Mouse (Mus musculus) CH12.LX (cell line): ENCODE measurements at regions not wholly inside any gene's neighbourhood (a gene's known extent, or its start where the extent isn't known, plus 50 kb on each side); places are given as distances from the start of the nearest gene placed in this dataset.

Experiments
- DNase-seq: peaks from one replicate; pipeline ENCODE4 v3.0.0-alpha.2; 2013; ENCODE audit errors: extremely low read depth
- H3K27ac ChIP-seq: 2 replicates; pipeline ENCODE4 v1.5.1; 2012; ENCODE audit warnings: low read depth, mild to moderate bottlenecking, control low read depth, moderate library complexity; ENCODE audit not compliant: insufficient read depth
- H3K27me3 ChIP-seq: replicated peaks from 2 replicates; pipeline ENCODE3; 2012; ENCODE audit warnings: inconsistent platforms
- H3K36me3 ChIP-seq, 2 experiments: replicated peaks in 1 of 2; 2 replicates each; pipeline versions ENCODE3 to v1.6.1; 2012; ENCODE audit warnings: inconsistent platforms in 1 of 2, low read length in 1 of 2, mild to moderate bottlenecking in 1 of 2, mixed read lengths in 1 of 2, moderate library complexity in 1 of 2; ENCODE audit not compliant: control insufficient read depth in 1 of 2, insufficient read depth in 1 of 2
- H3K4me1 ChIP-seq, 2 experiments: 2 replicates each; pipeline ENCODE4 v1.6.1; 2012; ENCODE audit warnings: inconsistent platforms in 1 of 2, moderate library complexity in 1 of 2; ENCODE audit not compliant: insufficient read depth in 2 of 2, control insufficient read depth in 1 of 2
- H3K4me2 ChIP-seq: 2 replicates; pipeline ENCODE4 v1.6.1; 2012; ENCODE audit warnings: low read depth, mild to moderate bottlenecking, control low read depth; ENCODE audit not compliant: poor library complexity, insufficient read depth, severe bottlenecking
- H3K4me3 ChIP-seq, 3 experiments: fragments of 150-350 bp in 1 of 3; sonication (generic) in 1 of 3; replicated peaks in 1 of 3; 2 replicates each; pipeline versions ENCODE3 to v1.5.1; 2011 to 2012; ENCODE audit warnings: low read depth in 2 of 3, low read length in 2 of 3, mild to moderate bottlenecking in 2 of 3, moderate library complexity in 2 of 3, control low read depth in 1 of 3, improper control_type of control experiment in 1 of 3, inconsistent platforms in 1 of 3, mixed read lengths in 1 of 3; ENCODE audit not compliant: poor library complexity in 1 of 3
- H3K79me2 ChIP-seq: replicated peaks from 2 replicates; pipeline ENCODE4 v1.6.1; 2012; ENCODE audit warnings: mild to moderate bottlenecking, moderate library complexity; ENCODE audit not compliant: control insufficient read depth, poor library complexity, insufficient read depth, severe bottlenecking; ENCODE audit errors: extremely low read depth
- H3K9ac ChIP-seq: 2 replicates; pipeline ENCODE4 v1.6.1; 2012; ENCODE audit warnings: low read depth, mild to moderate bottlenecking, control low read depth, moderate library complexity; ENCODE audit not compliant: insufficient read depth
- H3K9me3 ChIP-seq: replicated peaks from 2 replicates; pipeline ENCODE3; 2012; ENCODE audit warnings: low read length, inconsistent platforms, mixed read lengths
- BHLHE40 ChIP-seq: IDR thresholded peaks from 2 replicates; pipeline ENCODE4 v1.6.1; 2011; ENCODE audit warnings: mild to moderate bottlenecking, low read depth, low read length, improper control_type of control experiment
- CHD1 ChIP-seq: IDR thresholded peaks from 2 replicates; pipeline ENCODE4 v1.6.1; 2012; ENCODE audit warnings: low read depth, low read length, improper control_type of control experiment, inconsistent platforms
- E2F4 ChIP-seq: IDR thresholded peaks from 2 replicates; pipeline ENCODE4 v1.6.1; 2011; ENCODE audit warnings: low read depth, low read length, improper control_type of control experiment; ENCODE audit not compliant: insufficient replicate concordance
- ELF1 ChIP-seq: IDR thresholded peaks from 2 replicates; pipeline ENCODE4 v1.6.1; 2014; ENCODE audit warnings: low read depth, mild to moderate bottlenecking, inconsistent platforms, low read length, improper control_type of control experiment
- EP300 ChIP-seq: IDR thresholded peaks from 2 replicates; pipeline ENCODE4 v1.6.1; 2011; ENCODE audit warnings: low read length, improper control_type of control experiment
- HCFC1 ChIP-seq: IDR thresholded peaks from 2 replicates; pipeline ENCODE4 v1.6.1; 2012; ENCODE audit warnings: low read depth, mild to moderate bottlenecking, inconsistent platforms, low read length, improper control_type of control experiment
- IRF4 ChIP-seq: IDR thresholded peaks from 2 replicates; pipeline ENCODE4 v1.6.1; 2014; ENCODE audit warnings: low read depth, mild to moderate bottlenecking, inconsistent platforms, low read length, improper control_type of control experiment
- JUND ChIP-seq: conservative IDR thresholded peaks from 2 replicates; pipeline ENCODE4 v1.6.1; 2011; ENCODE audit warnings: low read depth, low read length, improper control_type of control experiment
- KAT2A ChIP-seq: IDR thresholded peaks from 2 replicates; pipeline ENCODE4 v1.6.1; 2012; ENCODE audit warnings: low read length, improper control_type of control experiment, inconsistent platforms; ENCODE audit not compliant: insufficient replicate concordance
- MAFK ChIP-seq: IDR thresholded peaks from 2 replicates; pipeline ENCODE4 v1.6.1; 2011; ENCODE audit warnings: low read length, improper control_type of control experiment; ENCODE audit not compliant: insufficient replicate concordance
- MAX ChIP-seq: IDR thresholded peaks from 2 replicates; pipeline ENCODE4 v1.6.1; 2011; ENCODE audit warnings: low read length, improper control_type of control experiment
- MXI1 ChIP-seq: IDR thresholded peaks from 2 replicates; pipeline ENCODE4 v1.6.1; 2011; ENCODE audit warnings: mild to moderate bottlenecking, low read depth, low read length, improper control_type of control experiment
- MYC ChIP-seq: IDR thresholded peaks from 2 replicates; pipeline ENCODE4 v1.6.1; 2011; ENCODE audit warnings: low read depth, mild to moderate bottlenecking, improper control_type of control experiment, low read length
- NELFE ChIP-seq: IDR thresholded peaks from 2 replicates; pipeline ENCODE4 v1.6.1; 2011; ENCODE audit warnings: low read depth, low read length, improper control_type of control experiment
- POLR2A ChIP-seq: IDR thresholded peaks from 2 replicates; pipeline ENCODE4 v1.6.1; 2011; ENCODE audit warnings: low read depth, mild to moderate bottlenecking, improper control_type of control experiment, low read length
- POLR2AphosphoS2 ChIP-seq: IDR thresholded peaks from 2 replicates; pipeline ENCODE4 v1.6.1; 2011; ENCODE audit warnings: low read depth, low read length, improper control_type of control experiment
- SIN3A ChIP-seq: IDR thresholded peaks from 2 replicates; pipeline ENCODE4 v1.6.1; 2012; ENCODE audit warnings: low read length, improper control_type of control experiment, inconsistent platforms
- TBP ChIP-seq: conservative IDR thresholded peaks from 2 replicates; pipeline ENCODE4 v1.6.1; 2011; ENCODE audit warnings: low read depth, low read length, improper control_type of control experiment
- TCF12 ChIP-seq: IDR thresholded peaks from 2 replicates; pipeline ENCODE4 v1.6.1; 2014; ENCODE audit warnings: low read depth, mild to moderate bottlenecking, inconsistent platforms, low read length, improper control_type of control experiment
- USF1 ChIP-seq: IDR thresholded peaks from 2 replicates; pipeline ENCODE4 v1.6.1; 2014; ENCODE audit warnings: low read depth, mild to moderate bottlenecking, inconsistent platforms, low read length, improper control_type of control experiment
- USF2 ChIP-seq: conservative IDR thresholded peaks from 2 replicates; pipeline ENCODE4 v1.6.1; 2011; ENCODE audit warnings: low read depth, low read length, improper control_type of control experiment
- ZKSCAN1 ChIP-seq: IDR thresholded peaks from 2 replicates; pipeline ENCODE4 v1.6.1; 2012; ENCODE audit warnings: low read depth, inconsistent platforms, low read length, improper control_type of control experiment, borderline replicate concordance
- ZMIZ1 ChIP-seq: IDR thresholded peaks from 2 replicates; pipeline ENCODE4 v1.6.1; 2012; ENCODE audit warnings: low read depth, mild to moderate bottlenecking, inconsistent platforms, low read length, improper control_type of control experiment
- dilution Hi-C: fragments of 300-500 bp; cut with MboI; formaldehyde crosslinking; loops from 2 replicates; pipeline ENCODE4 v1.14.3; 2020; ENCODE audit warnings: low sequenced_read_pairs; ENCODE audit not compliant: extremely low pct_unique_long_range_greater_than_20kb, extremely low pct_ligation_motif_present
- in situ Hi-C: fragments of 300-500 bp; cut with MboI; formaldehyde crosslinking; loops from 3 replicates; pipeline ENCODE4 v1.14.3; 2019; ENCODE audit warnings: low sequenced_read_pairs, low pct_ligation_motif_present, low pct_unique_long_range_greater_than_20kb, mixed read lengths

DNA sequence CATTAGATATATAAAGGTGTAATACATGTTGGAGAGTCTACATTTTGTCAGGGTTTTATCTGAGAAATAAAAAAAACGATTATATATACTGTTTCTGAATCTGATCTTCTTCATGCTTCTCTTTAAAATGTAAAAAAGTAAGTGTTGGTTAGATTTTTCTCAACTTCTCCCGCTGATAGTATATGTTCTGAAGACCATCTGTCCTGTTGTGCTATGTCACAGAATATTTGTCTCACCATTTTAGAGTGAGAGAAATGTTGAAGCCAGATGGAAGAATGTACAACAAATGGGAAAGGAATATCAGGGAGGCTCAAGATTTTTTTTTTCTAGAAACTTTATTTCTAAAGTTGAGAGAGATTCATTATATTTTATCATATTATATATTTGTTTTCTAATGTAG is 830.4 kb upstream of the Gpc5 start:
- no peak for TF ChIP-seq ZKSCAN1
- no peak for TF ChIP-seq E2F4
- no peak for TF ChIP-seq USF1
- no peak for TF ChIP-seq MYC
- TF ChIP-seq TCF12: no peak
- no peak for TF ChIP-seq ELF1
- no peak for TF ChIP-seq CHD1
- no peak overlapping the region for H3K27ac ChIP-seq

DNA sequence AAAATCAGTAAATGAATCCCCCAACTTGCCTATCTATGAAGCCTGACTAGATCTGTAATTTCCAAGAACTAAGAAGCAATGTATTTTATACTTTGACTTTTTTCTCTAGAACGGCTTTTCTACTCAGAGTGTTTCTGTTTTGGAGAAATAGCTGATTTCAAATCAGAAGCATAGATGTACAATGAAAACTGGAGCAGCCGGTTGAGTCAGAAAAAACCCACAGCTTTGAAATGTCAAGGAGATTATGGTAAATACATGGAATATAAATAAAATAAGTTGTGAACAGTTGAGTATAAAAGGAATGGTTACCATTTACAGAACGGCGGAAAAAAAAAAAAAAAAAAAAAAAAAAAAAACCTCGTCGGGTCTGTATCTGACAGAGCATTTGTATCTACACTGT is 791.4 kb upstream of the Gpc5 start:
- H3K9ac ChIP-seq: no peak overlapping the region
- H3K27me3 ChIP-seq: no peaks in the 10 kb centered on the region
- TF ChIP-seq EP300 (no peak), NELFE (no peak), POLR2AphosphoS2 (no peak), JUND (no peak), USF1 (no peak), TBP (no peak), POLR2A (no peak), ZMIZ1 (no peak), HCFC1 (no peak), USF2 (no peak), SIN3A (no peak), IRF4 (no peak), MXI1 (no peak), KAT2A (no peak), BHLHE40 (no peak), ELF1 (no peak), MAX (no peak), MAFK (no peak)
- no peak overlapping the region for H3K27ac ChIP-seq
- H3K4me3 ChIP-seq: no peak overlapping the region
- H3K4me1 ChIP-seq: no peaks in the 10 kb centered on the region
- H3K4me2 ChIP-seq: no peak overlapping the region
- in situ Hi-C loops (no loop called here), dilution Hi-C loops (no loop called here)
- no peaks in the 10 kb centered on the region for H3K36me3 ChIP-seq
- peaks cover 11% of the 10 kb centered on the region for H3K9me3 ChIP-seq
- H3K79me2 ChIP-seq: no peaks in the 10 kb centered on the region
- no peak for DNase-seq

More for the DNA sequence above, 830.4 kb upstream of the Gpc5 start:
- Histone ChIP-seq H3K4me3 (no peak overlapping the region), H3K9ac (no peak overlapping the region), H3K79me2 (no peaks in the 10 kb centered on the region), H3K27me3 (no peaks in the 10 kb centered on the region), H3K9me3 (peaks cover 3% of the 10 kb centered on the region), H3K36me3 (no peaks in the 10 kb centered on the region), H3K4me1 (no peaks in the 10 kb centered on the region), H3K4me2 (no peak overlapping the region)
- no peak for DNase-seq
- in situ Hi-C loops: no loop called here
- dilution Hi-C loops: no loop called here
